ENCODE assay signal across 7 mouse cellular contexts in genomic region chr11:11461635-11462560, GRCm38 (mm10). TPM values are rescaled to one million over a fixed set of nuclear protein-coding genes. Genes with fewer than 3 reads are reported as not detected.
DNase-seq lines count a peak whose midpoint lies in the region; ATAC-seq and TF ChIP-seq lines count a peak whose summit lies in the region.

Gene Spata48 (plus strand): TSS chr11:11462094.
Gene Zpbp (minus strand): TSS chr11:11462408.

- H3K36me3 ChIP-seq in embryonic facial prominence, embryonic 12.5 days = no peaks in the 10 kb centered on the region
- H3K36me3 ChIP-seq in kidney, adult 2 months (ENCODE audit: control insufficient read depth, insufficient read depth, low read length) = no peaks in the 10 kb centered on the region
- H3K36me3 ChIP-seq in limb, embryonic 12.5 days = no peaks in the 10 kb centered on the region
- no peaks in the 10 kb centered on the region for H3K36me3 ChIP-seq in midbrain, embryonic 15.5 days (replicated peaks)

- no peaks in the 10 kb centered on the region for H3K27me3 ChIP-seq in embryonic facial prominence, embryonic 12.5 days
- no peaks in the 10 kb centered on the region for H3K27me3 ChIP-seq in kidney, adult 2 months (replicated peaks; ENCODE audit: control insufficient read depth, insufficient read depth, low read length)
- no peaks in the 10 kb centered on the region for H3K27me3 ChIP-seq in limb, embryonic 12.5 days
- H3K27me3 ChIP-seq in midbrain, embryonic 15.5 days (replicated peaks) = no peaks in the 10 kb centered on the region

- no peaks in the 10 kb centered on the region; the same call in 1 of the 2 replicates for H3K4me1 ChIP-seq in embryonic facial prominence, embryonic 12.5 days
- H3K4me1 ChIP-seq in kidney, adult 2 months (ENCODE audit: control insufficient read depth, insufficient read depth, low read length) = 0 out of 2 replicates have a peak, but pooled peaks cover 2% of the 10 kb centered on the region
- no peaks in the 10 kb centered on the region for H3K4me1 ChIP-seq in limb, embryonic 12.5 days (replicated peaks)
- H3K4me1 ChIP-seq in midbrain, embryonic 15.5 days = peaks cover 5% of the 10 kb centered on the region; the same call in 1 of the 2 replicates

- TF ChIP-seq POLR2A in kidney, adult 2 months (IDR thresholded peaks at IDR 0.05; ENCODE audit: low read depth, low read length) = no peak

- peak within 1 kb of the TSS; percentile 63 for H3K9ac ChIP-seq in embryonic facial prominence, embryonic 12.5 days
- peak within 1 kb of the TSS; percentile 60 for H3K9ac ChIP-seq in limb, embryonic 12.5 days (replicated peaks)
- H3K9ac ChIP-seq in midbrain, embryonic 15.5 days = peak within 1 kb of the TSS; percentile 65

- no peaks in the 10 kb centered on the region for H3K9me3 ChIP-seq in embryonic facial prominence, embryonic 12.5 days
- H3K9me3 ChIP-seq in limb, embryonic 12.5 days = no peaks in the 10 kb centered on the region
- H3K9me3 ChIP-seq in midbrain, embryonic 15.5 days = no peaks in the 10 kb centered on the region

- peak; percentile 86 for DNase-seq in adrenal gland, postnatal 25 days
- DNase-seq in heart, adult 18-20 months = peak; percentile 88 to 90
- peak; percentile 94 for DNase-seq in kidney, adult 2 months
- peak; percentile 95 to 96 for DNase-seq in spleen, postnatal 10 days (ENCODE audit: low spot score in 2 of 2)

- peak within 1 kb of the TSS; percentile 80 for H3K27ac ChIP-seq in embryonic facial prominence, embryonic 12.5 days
- peak within 1 kb of the TSS; percentile 82 for H3K27ac ChIP-seq in kidney, adult 2 months (ENCODE audit: insufficient read depth, low read depth, low read length)
- peak within 1 kb of the TSS; percentile 83 for H3K27ac ChIP-seq in limb, embryonic 12.5 days
- H3K27ac ChIP-seq in midbrain, embryonic 15.5 days = peak within 1 kb of the TSS; percentile 88

- WGBS in embryonic facial prominence, embryonic 12.5 days = 3% methylated on average over 66 of the region's 66 CpGs
- 2% methylated on average over 66 of the region's 66 CpGs for whole genome bisulfite sequencing in kidney, adult 2 months
- 4% methylated on average over 54 of the region's 66 CpGs for WGBS in limb, embryonic 12.5 days
- 3% methylated on average over 63 of the region's 66 CpGs for WGBS in midbrain, embryonic 15.5 days

- peak within 1 kb of the TSS; percentile 63 for H3K4me2 ChIP-seq in embryonic facial prominence, embryonic 12.5 days (replicated peaks)
- H3K4me2 ChIP-seq in limb, embryonic 12.5 days = peak within 1 kb of the TSS; percentile 66
- peak within 1 kb of the TSS; percentile 69 for H3K4me2 ChIP-seq in midbrain, embryonic 15.5 days

- peak; percentile 49 for TF ChIP-seq CTCF in kidney, adult 2 months (conservative IDR thresholded peaks at IDR 0.05; ENCODE audit: insufficient read depth, insufficient read length, low read depth, low read length)

- peak; percentile 95 for ATAC-seq in embryonic facial prominence, embryonic 12.5 days (ENCODE audit: insufficient number of reproducible peaks, insufficient read depth, low FRiP score, low TSS enrichment)
- ATAC-seq in limb, embryonic 12.5 days (ENCODE audit: insufficient number of reproducible peaks, insufficient read depth, low FRiP score, low TSS enrichment, low read depth) = peak; percentile 97
- ATAC-seq in midbrain, embryonic 15.5 days (replicated peaks) = peak; percentile 97

- peak within 1 kb of the TSS; percentile 63 for H3K4me3 ChIP-seq in embryonic facial prominence, embryonic 12.5 days
- peak within 1 kb of the TSS; percentile 44 for H3K4me3 ChIP-seq in kidney, adult 2 months (ENCODE audit: insufficient read depth, low read depth, low read length)
- peak within 1 kb of the TSS; percentile 55 for H3K4me3 ChIP-seq in limb, embryonic 12.5 days (replicated peaks)
- H3K4me3 ChIP-seq in midbrain, embryonic 15.5 days = peak within 1 kb of the TSS; percentile 68

RNA-seq across cellular contexts. Expression of gene Spata48, which starts in this region (rescaled TPM):
- 1.5 TPM in 1 of 2 replicates, not detected in the other for total RNA-seq in adrenal gland, postnatal 25 days (2021)
- polyA plus RNA-seq in embryonic facial prominence, embryonic 12.5 days (2016; fragmentation: Nextera tagmentation; extraction: Ambion mirVana) = 2.4 and 3.8 TPM in 2 replicates
- total RNA-seq in heart, adult 18-20 months (2021) = 1 to 10 TPM; 1.2 to 1.9 TPM
- 0.84 and 1.3 TPM in 2 replicates for polyA plus RNA-seq in kidney, adult 2 months (2012; rRNA removed)
- polyA plus RNA-seq in limb, embryonic 12.5 days (2016; fragmentation: Nextera tagmentation; extraction: Ambion mirVana) = 2.1 and 3.1 TPM in 2 replicates
- polyA plus RNA-seq in midbrain, embryonic 15.5 days (2015; fragmentation: Nextera tagmentation; extraction: Ambion mirVana) = 0.24 and 1.0 TPM in 2 replicates

RNA-seq across cellular contexts. Expression of gene Zpbp, which starts in this region (rescaled TPM):
- 0.29 and 0.61 TPM in 2 replicates for total RNA-seq in adrenal gland, postnatal 25 days (2021)
- 0.98 and 1.1 TPM in 2 replicates for polyA plus RNA-seq in embryonic facial prominence, embryonic 12.5 days (2016; fragmentation: Nextera tagmentation; extraction: Ambion mirVana)
- under 1 TPM; 0.57 to 0.80 TPM for total RNA-seq in heart, adult 18-20 months (2021)
- polyA plus RNA-seq in kidney, adult 2 months (2012; rRNA removed) = 0.17 and 0.18 TPM in 2 replicates
- polyA plus RNA-seq in limb, embryonic 12.5 days (2016; fragmentation: Nextera tagmentation; extraction: Ambion mirVana) = 0.69 and 0.89 TPM in 2 replicates
- 1.2 TPM in 2 replicates for polyA plus RNA-seq in midbrain, embryonic 15.5 days (2015; fragmentation: Nextera tagmentation; extraction: Ambion mirVana)

Comparison
In these comparisons a context has a peak if more than half of its experiments do, and no peak if none do; other contexts are left out.
1. Peak in every context shown above with its lines: DNase-seq, ATAC-seq, H3K4me3 ChIP-seq and H3K27ac ChIP-seq.